Mouse (Mus musculus): ENCODE results near the gene Tmem50a. TPM values are rescaled to one million over a fixed set of nuclear protein-coding genes. Genes with fewer than 3 reads are reported as not detected.

The Tmem50a gene
- polyA plus RNA-seq, 1 experiment, result 84.6 TPM

GRCm38 (mm10) chr4:134876171-134876570 lies 38.7 kb downstream of the Tmem50a start:
- H3K36me3 ChIP-seq (ENCODE audit: control insufficient read depth, insufficient read depth, low read length, poor library complexity, severe bottlenecking), result no peaks in the 10 kb centered on the region
- peak overlapping the region; percentile 40 for H3K4me3 ChIP-seq (ENCODE audit: low read depth, low read length)
- H3K4me1 ChIP-seq (ENCODE audit: control insufficient read depth, insufficient read depth, low read length), result peaks cover 12% of the 10 kb centered on the region
- no peaks in the 10 kb centered on the region for H3K27me3 ChIP-seq (ENCODE audit: control insufficient read depth, insufficient read depth, low read length, poor library complexity, severe bottlenecking)
- peak overlapping the region; percentile 18; the same call in 1 of the 2 replicates for H3K9ac ChIP-seq (ENCODE audit: low read depth, poor library complexity, severe bottlenecking)
- peak overlapping the region; percentile 80 for H3K27ac ChIP-seq (ENCODE audit: insufficient read depth, low read length)
- TF ChIP-seq POLR2A (IDR thresholded peaks at IDR 0.05; ENCODE audit: insufficient read depth, low read length), result no peak
- peak; percentile 98 for TF ChIP-seq EP300 (IDR thresholded peaks at IDR 0.05; ENCODE audit: insufficient read depth, low read depth, low read length)
- no peaks in the 10 kb centered on the region for H3K9me3 ChIP-seq (replicated peaks; ENCODE audit: control insufficient read depth, insufficient read depth, low read length, poor library complexity, severe bottlenecking)

- H3K9me3 ChIP-seq (replicated peaks; ENCODE audit: control insufficient read depth, insufficient read depth, low read length, poor library complexity, severe bottlenecking), result no peaks in the 10 kb centered on the region
- peak overlapping the region; percentile 96 for H3K27ac ChIP-seq (ENCODE audit: insufficient read depth, low read length)
- H3K9ac ChIP-seq (ENCODE audit: low read depth, poor library complexity, severe bottlenecking), result no peak overlapping the region
- no peaks in the 10 kb centered on the region for H3K27me3 ChIP-seq (ENCODE audit: control insufficient read depth, insufficient read depth, low read length, poor library complexity, severe bottlenecking)
- no peaks in the 10 kb centered on the region for H3K36me3 ChIP-seq (ENCODE audit: control insufficient read depth, insufficient read depth, low read length, poor library complexity, severe bottlenecking)
- H3K4me3 ChIP-seq (ENCODE audit: low read depth, low read length), result no peak overlapping the region
- H3K4me1 ChIP-seq (ENCODE audit: control insufficient read depth, insufficient read depth, low read length), result peaks cover 20% of the 10 kb centered on the region
- peak; percentile 93 for TF ChIP-seq EP300 (IDR thresholded peaks at IDR 0.05; ENCODE audit: insufficient read depth, low read depth, low read length)
- no peak for TF ChIP-seq CTCF (IDR thresholded peaks at IDR 0.05; ENCODE audit: low read depth, low read length)
Measured at GRCm38 (mm10) chr4:134871950-134872349, 42.9 kb downstream of the Tmem50a start.

GRCm38 (mm10) chr4:134871477-134871876 lies 43.3 kb downstream of the Tmem50a start:
- no peak overlapping the region for H3K9ac ChIP-seq (ENCODE audit: low read depth, poor library complexity, severe bottlenecking)

GRCm38 (mm10) chr4:134869815-134870375 lies 44.9 kb downstream of the Tmem50a start:
- peak overlapping the region; percentile 19 for H3K9ac ChIP-seq (ENCODE audit: low read depth, poor library complexity, severe bottlenecking)
- TF ChIP-seq POLR2A (IDR thresholded peaks at IDR 0.05; ENCODE audit: insufficient read depth, low read length) (no peak), EP300 (IDR thresholded peaks at IDR 0.05; ENCODE audit: insufficient read depth, low read depth, low read length) (no peak), CTCF (IDR thresholded peaks at IDR 0.05; ENCODE audit: low read depth, low read length) (no peak)
- H3K27me3 ChIP-seq (ENCODE audit: control insufficient read depth, insufficient read depth, low read length, poor library complexity, severe bottlenecking), result no peaks in the 10 kb centered on the region
- peak overlapping the region; percentile 39 for H3K4me3 ChIP-seq (ENCODE audit: low read depth, low read length)
- H3K36me3 ChIP-seq (ENCODE audit: control insufficient read depth, insufficient read depth, low read length, poor library complexity, severe bottlenecking), result no peaks in the 10 kb centered on the region
- H3K4me1 ChIP-seq (ENCODE audit: control insufficient read depth, insufficient read depth, low read length), result peaks cover 22% of the 10 kb centered on the region
- peak overlapping the region; percentile 42 for H3K27ac ChIP-seq (ENCODE audit: insufficient read depth, low read length)
- no peaks in the 10 kb centered on the region for H3K9me3 ChIP-seq (replicated peaks; ENCODE audit: control insufficient read depth, insufficient read depth, low read length, poor library complexity, severe bottlenecking)

More at GRCm38 (mm10) chr4:134871477-134871876, 43.3 kb downstream of the Tmem50a start:
- Histone ChIP-seq H3K9me3 (replicated peaks; ENCODE audit: control insufficient read depth, insufficient read depth, low read length, poor library complexity, severe bottlenecking) (no peaks in the 10 kb centered on the region), H3K36me3 (ENCODE audit: control insufficient read depth, insufficient read depth, low read length, poor library complexity, severe bottlenecking) (no peaks in the 10 kb centered on the region), H3K27me3 (ENCODE audit: control insufficient read depth, insufficient read depth, low read length, poor library complexity, severe bottlenecking) (no peaks in the 10 kb centered on the region), H3K27ac (ENCODE audit: insufficient read depth, low read length) (peak overlapping the region; percentile 96), H3K4me1 (ENCODE audit: control insufficient read depth, insufficient read depth, low read length) (peaks cover 20% of the 10 kb centered on the region), H3K4me3 (ENCODE audit: low read depth, low read length) (no peak overlapping the region)
- no peak for TF ChIP-seq POLR2A (IDR thresholded peaks at IDR 0.05; ENCODE audit: insufficient read depth, low read length)
- TF ChIP-seq EP300 (IDR thresholded peaks at IDR 0.05; ENCODE audit: insufficient read depth, low read depth, low read length), result peak; percentile 91

DNA sequence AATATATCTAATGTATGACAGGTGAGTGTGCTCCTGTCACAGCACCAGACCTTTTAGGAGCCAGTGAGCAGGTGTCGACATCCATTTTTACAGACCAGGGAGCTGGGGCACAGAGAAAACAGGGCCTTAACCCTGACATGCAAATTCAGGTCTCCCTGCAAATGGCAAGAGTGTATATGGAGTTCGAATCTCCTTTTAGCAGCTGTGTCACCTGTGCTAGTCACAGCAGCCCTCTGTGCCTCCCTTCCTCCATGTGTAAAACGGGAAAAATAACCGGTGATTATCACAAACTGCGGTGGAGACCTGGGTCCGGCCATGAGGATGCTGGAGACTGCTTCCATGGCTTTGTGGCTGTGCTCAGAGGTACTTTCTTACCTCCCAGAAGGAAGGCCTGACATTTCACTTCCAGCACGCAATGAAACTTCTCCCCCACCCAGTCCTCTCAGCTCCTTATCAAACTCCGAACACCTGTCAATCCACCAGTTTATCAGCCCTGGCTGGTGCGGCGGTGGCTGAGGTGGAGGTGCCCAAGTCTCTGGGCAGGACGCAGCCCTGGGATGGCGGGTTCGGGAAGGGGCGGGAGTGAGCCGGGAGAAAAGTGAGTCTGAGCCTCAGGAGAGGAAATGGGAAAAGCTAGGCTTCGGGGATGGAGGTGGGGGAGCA lies 45.6 kb downstream of the Tmem50a start:
- no peak for TF ChIP-seq POLR2A (IDR thresholded peaks at IDR 0.05; ENCODE audit: insufficient read depth, low read length)
- no peak for TF ChIP-seq EP300 (IDR thresholded peaks at IDR 0.05; ENCODE audit: insufficient read depth, low read depth, low read length)
- no peak for TF ChIP-seq CTCF (IDR thresholded peaks at IDR 0.05; ENCODE audit: low read depth, low read length)
- H3K4me1 ChIP-seq (ENCODE audit: control insufficient read depth, insufficient read depth, low read length), result peaks cover 19% of the 10 kb centered on the region
- peak overlapping the region; percentile 19 for H3K9ac ChIP-seq (ENCODE audit: low read depth, poor library complexity, severe bottlenecking)
- H3K36me3 ChIP-seq (ENCODE audit: control insufficient read depth, insufficient read depth, low read length, poor library complexity, severe bottlenecking), result no peaks in the 10 kb centered on the region
- no peaks in the 10 kb centered on the region for H3K9me3 ChIP-seq (replicated peaks; ENCODE audit: control insufficient read depth, insufficient read depth, low read length, poor library complexity, severe bottlenecking)
- H3K27ac ChIP-seq (ENCODE audit: insufficient read depth, low read length), result peak overlapping the region; percentile 29; the same call in 1 of the 2 replicates
- H3K4me3 ChIP-seq (ENCODE audit: low read depth, low read length), result peak overlapping the region; percentile 39
- H3K27me3 ChIP-seq (ENCODE audit: control insufficient read depth, insufficient read depth, low read length, poor library complexity, severe bottlenecking), result no peaks in the 10 kb centered on the region

- no peaks in the 10 kb centered on the region for H3K9me3 ChIP-seq (replicated peaks; ENCODE audit: control insufficient read depth, insufficient read depth, low read length, poor library complexity, severe bottlenecking)
- no peaks in the 10 kb centered on the region for H3K27me3 ChIP-seq (ENCODE audit: control insufficient read depth, insufficient read depth, low read length, poor library complexity, severe bottlenecking)
- H3K27ac ChIP-seq (ENCODE audit: insufficient read depth, low read length), result peak overlapping the region; percentile 47; the same call in 1 of the 2 replicates
- H3K9ac ChIP-seq (ENCODE audit: low read depth, poor library complexity, severe bottlenecking), result peak overlapping the region; percentile 19
- H3K4me3 ChIP-seq (ENCODE audit: low read depth, low read length), result peak overlapping the region; percentile 57
- peaks cover 18% of the 10 kb centered on the region for H3K4me1 ChIP-seq (ENCODE audit: control insufficient read depth, insufficient read depth, low read length)
- TF ChIP-seq POLR2A (IDR thresholded peaks at IDR 0.05; ENCODE audit: insufficient read depth, low read length), result no peak
- no peak for TF ChIP-seq CTCF (IDR thresholded peaks at IDR 0.05; ENCODE audit: low read depth, low read length)
- TF ChIP-seq EP300 (IDR thresholded peaks at IDR 0.05; ENCODE audit: insufficient read depth, low read depth, low read length), result no peak
- H3K36me3 ChIP-seq (ENCODE audit: control insufficient read depth, insufficient read depth, low read length, poor library complexity, severe bottlenecking), result no peaks in the 10 kb centered on the region
Measured at GRCm38 (mm10) chr4:134868490-134868889, 46.3 kb downstream of the Tmem50a start.
